Mouse (Mus musculus) heart, embryonic 14.5 days (tissue): ENCODE measurements around the gene Dus3l. TPM values are rescaled to one million over a fixed set of nuclear protein-coding genes. Genes with fewer than 3 reads are reported as not detected.

Experiments used
- ATAC-seq: fragments of 200-750 bp; cut with Nextera tagmentation; 2 replicates; pipeline ENCODE4 v1.8.0; 2017; ENCODE audit warnings: low read depth, moderate TSS enrichment; ENCODE audit not compliant: insufficient number of reproducible peaks, insufficient read depth, low FRiP score
- H3K27ac ChIP-seq, 2 experiments: fragments of 200-500 bp in 1 of 2; fragments of 300-500 bp in 1 of 2; sonication (generic) in 1 of 2; replicated peaks in 1 of 2; 2 replicates each; pipeline ENCODE4 v1.5.1; 2012 to 2014; ENCODE audit warnings: low read depth in 2 of 2, low read length in 2 of 2, control low read depth in 1 of 2, mild to moderate bottlenecking in 1 of 2, mixed read lengths in 1 of 2; ENCODE audit not compliant: control insufficient read depth in 1 of 2, insufficient read depth in 1 of 2
- H3K27me3 ChIP-seq: fragments of 300-500 bp; sonication (generic); 2 replicates; pipeline ENCODE4 v1.6.1; 2014; ENCODE audit warnings: mild to moderate bottlenecking, low read length, control low read depth; ENCODE audit not compliant: control insufficient read depth, insufficient read depth
- H3K36me3 ChIP-seq: fragments of 300-500 bp; sonication (generic); 2 replicates; pipeline ENCODE4 v1.6.1; 2014; ENCODE audit warnings: mild to moderate bottlenecking, control low read depth, low read length, mixed read lengths; ENCODE audit not compliant: control insufficient read depth, insufficient read depth
- H3K4me1 ChIP-seq, 2 experiments: fragments of 200-500 bp in 1 of 2; fragments of 300-500 bp in 1 of 2; sonication (generic) in 1 of 2; 2 replicates each; pipeline ENCODE4 v1.6.1; 2012 to 2014; ENCODE audit warnings: low read length in 2 of 2, control low read depth in 1 of 2, mixed read lengths in 1 of 2; ENCODE audit not compliant: control insufficient read depth in 2 of 2, insufficient read depth in 2 of 2
- H3K4me2 ChIP-seq: fragments of 300-500 bp; sonication (generic); 2 replicates; pipeline ENCODE4 v1.6.1; 2014; ENCODE audit warnings: mild to moderate bottlenecking, low read length
- H3K4me3 ChIP-seq, 2 experiments: fragments of 200-500 bp in 1 of 2; fragments of 300-500 bp in 1 of 2; sonication (generic) in 1 of 2; 2 replicates each; pipeline ENCODE4 v1.5.1; 2012 to 2014; ENCODE audit warnings: low read length in 2 of 2, mild to moderate bottlenecking in 2 of 2, control low read depth in 1 of 2, low read depth in 1 of 2, moderate library complexity in 1 of 2; ENCODE audit not compliant: control insufficient read depth in 1 of 2, insufficient read depth in 1 of 2
- H3K9ac ChIP-seq: fragments of 300-500 bp; sonication (generic); 2 replicates; pipeline ENCODE4 v1.6.1; 2014; ENCODE audit warnings: mild to moderate bottlenecking, low read length
- H3K9me3 ChIP-seq: fragments of 300-500 bp; sonication (generic); 2 replicates; pipeline ENCODE4 v1.6.1; 2016; ENCODE audit warnings: low read length, control low read depth; ENCODE audit not compliant: control insufficient read depth
- WGBS: fragments of 180-500 bp; shearing (Covaris S2); extraction: QIAGEN DNeasy Blood & Tissue Kit; methylation state at CpG from one replicate; pipeline ENCODE4 v1.1.7; 2014; 5-methylcytosine and 5-hydroxymethylcytosine counted together
- polyA plus RNA-seq: library from polyadenylated mRNA; unstranded; fragments of >200 nt; fragmentation: Nextera tagmentation; extraction: Ambion mirVana; gene quantifications from 2 replicates; pipeline ENCODE4 v1.2.1, GENCODE M21; 2014

Gene Dus3l
- polyA plus RNA-seq, 1 experiment from 2014 or later, result 31.3 TPM

- WGBS, result 41% methylated on average over 27 of the region's 27 CpGs
- Histone ChIP-seq H3K4me1 (peaks cover 20 to 26% of the 10 kb centered on the region in 2 experiments), H3K27me3 (0 out of 2 replicates have a peak, but pooled peaks cover 5% of the 10 kb centered on the region), H3K4me2 (peak overlapping the region; percentile 81), H3K27ac (peak overlapping the region; percentile 87 to 90), H3K9ac (peak overlapping the region; percentile 67; the same call in 1 of the 2 replicates), H3K4me3 (peak overlapping the region in 1 of 2 experiments; percentile 44; a peak in 1 of 4 replicates), H3K36me3 (peaks cover 18% of the 10 kb centered on the region), H3K9me3 (no peaks in the 10 kb centered on the region)
- ATAC-seq, result no peak
Measured at GRCm38 (mm10) chr17:56762769-56763731, 1.5 kb upstream of the Dus3l start.

GRCm38 (mm10) chr17:56763741-56764250, 761 bp upstream of the Dus3l start:
- peak overlapping the region in 1 of 2 experiments; percentile 80; a peak in 3 of 4 replicates for H3K4me3 ChIP-seq
- H3K9me3 ChIP-seq, result no peaks in the 10 kb centered on the region
- 72% methylated on average over 8 of the region's 8 CpGs for WGBS
- peaks cover 20 to 26% of the 10 kb centered on the region in 2 experiments for H3K4me1 ChIP-seq
- 0 out of 2 replicates have a peak overlapping the region, but pooled peaks have one; percentile 89 for H3K9ac ChIP-seq
- 0 out of 2 replicates have a peak, but pooled peaks cover 3% of the 10 kb centered on the region for H3K27me3 ChIP-seq
- H3K36me3 ChIP-seq, result peaks cover 25% of the 10 kb centered on the region
- H3K4me2 ChIP-seq, result peak overlapping the region; percentile 81
- peak overlapping the region; percentile 92 to 97 for H3K27ac ChIP-seq
- ATAC-seq, result no peak

GRCm38 (mm10) chr17:56765431-56765830, 874 bp downstream of the Dus3l start:
- Histone ChIP-seq H3K9me3 (no peaks in the 10 kb centered on the region), H3K27ac (peak overlapping the region in 1 of 2 experiments; percentile 97; a peak in 2 of 4 replicates), H3K4me2 (peak overlapping the region; percentile 81), H3K9ac (peak overlapping the region; percentile 89), H3K4me3 (peak overlapping the region; percentile 80 to 87), H3K4me1 (peaks cover 20 to 26% of the 10 kb centered on the region in 2 experiments), H3K36me3 (peaks cover 42% of the 10 kb centered on the region), H3K27me3 (no peaks in the 10 kb centered on the region)
- 52% methylated on average over 12 of the region's 12 CpGs for WGBS
- no peak for ATAC-seq

- H3K4me1 ChIP-seq, result peaks cover 15 to 22% of the 10 kb centered on the region in 2 experiments
- peaks cover 53% of the 10 kb centered on the region for H3K36me3 ChIP-seq
- no peaks in the 10 kb centered on the region for H3K27me3 ChIP-seq
- H3K9ac ChIP-seq, result no peak overlapping the region
- no peak overlapping the region for H3K27ac ChIP-seq
- no peak for ATAC-seq
- no peak overlapping the region for H3K4me3 ChIP-seq
- no peak overlapping the region for H3K4me2 ChIP-seq
- WGBS, result 95% methylated on average over 27 of the region's 27 CpGs
- no peaks in the 10 kb centered on the region for H3K9me3 ChIP-seq
Measured at GRCm38 (mm10) chr17:56766631-56767405, 2.3 kb downstream of the Dus3l start.

- peaks cover 53% of the 10 kb centered on the region for H3K36me3 ChIP-seq
- no peak for ATAC-seq
Measured at GRCm38 (mm10) chr17:56767531-56768135, 3.1 kb downstream of the Dus3l start.

GRCm38 (mm10) chr17:56768941-56769340, 4.4 kb downstream of the Dus3l start:
- Histone ChIP-seq H3K9me3 (no peaks in the 10 kb centered on the region), H3K4me1 (peaks cover 6 to 15% of the 10 kb centered on the region in 2 experiments), H3K4me3 (no peak overlapping the region), H3K27me3 (no peaks in the 10 kb centered on the region), H3K27ac (no peak overlapping the region), H3K9ac (no peak overlapping the region), H3K4me2 (no peak overlapping the region), H3K36me3 (peaks cover 53% of the 10 kb centered on the region)
- no peak for ATAC-seq
- 96% methylated on average over 11 of the region's 11 CpGs for WGBS

More at GRCm38 (mm10) chr17:56767531-56768135, 3.1 kb downstream of the Dus3l start:
- no peak overlapping the region for H3K4me3 ChIP-seq
- peaks cover 14 to 16% of the 10 kb centered on the region in 2 experiments for H3K4me1 ChIP-seq
- WGBS, result 95% methylated on average over 29 of the region's 29 CpGs
- H3K4me2 ChIP-seq, result no peak overlapping the region
- H3K9ac ChIP-seq, result no peak overlapping the region
- H3K27me3 ChIP-seq, result no peaks in the 10 kb centered on the region
- H3K9me3 ChIP-seq, result no peaks in the 10 kb centered on the region
- H3K27ac ChIP-seq, result no peak overlapping the region

GRCm38 (mm10) chr17:56769950-56770349, 5.4 kb downstream of the Dus3l start, which contains the start of gene Prr22:
TSS of gene Prr22 (plus strand) at chr17:56770250.
- no peak within 1 kb of the TSS for H3K4me3 ChIP-seq
- H3K4me1 ChIP-seq, result peaks cover 8 to 22% of the 10 kb centered on the region in 2 experiments
- no peak for ATAC-seq
- no peak within 1 kb of the TSS for H3K4me2 ChIP-seq
- no peaks in the 10 kb centered on the region for H3K9me3 ChIP-seq
- no peaks in the 10 kb centered on the region for H3K27me3 ChIP-seq
- no peak within 1 kb of the TSS for H3K27ac ChIP-seq
- no peak within 1 kb of the TSS for H3K9ac ChIP-seq
- 89% methylated on average over 5 of the region's 5 CpGs for WGBS
- H3K36me3 ChIP-seq, result peaks cover 53% of the 10 kb centered on the region
